Mouse (Mus musculus): ENCODE measurements around the gene Ston1.

Gene Ston1

GRCm38 (mm10) chr17:88625931-88626330 is 28.4 kb downstream of the Ston1 start:
- DNase-seq (ENCODE audit: low spot score in 2 of 2), result no peak

- no peak for DNase-seq (ENCODE audit: low spot score in 2 of 2)
Measured at GRCm38 (mm10) chr17:88626347-88626811, 28.9 kb downstream of the Ston1 start.

GRCm38 (mm10) chr17:88627150-88627549 is 29.7 kb downstream of the Ston1 start:
- no peak for DNase-seq (ENCODE audit: low spot score in 2 of 2)

- DNase-seq (ENCODE audit: low spot score in 2 of 2), result no peak
Measured at GRCm38 (mm10) chr17:88628676-88629380, 31.3 kb downstream of the Ston1 start.

- DNase-seq (ENCODE audit: low spot score in 2 of 2), result no peak
Measured at GRCm38 (mm10) chr17:88629381-88629759, 31.9 kb downstream of the Ston1 start.

GRCm38 (mm10) chr17:88629931-88630553 is 32.6 kb downstream of the Ston1 start:
- no peak for DNase-seq (ENCODE audit: low spot score in 2 of 2)

- no peak for DNase-seq (ENCODE audit: low spot score in 2 of 2)
Measured at GRCm38 (mm10) chr17:88630554-88630948, 33.1 kb downstream of the Ston1 start.

GRCm38 (mm10) chr17:88632631-88633030 is 35.1 kb downstream of the Ston1 start:
- no peak for DNase-seq (ENCODE audit: low spot score in 2 of 2)

GRCm38 (mm10) chr17:88636076-88636475 is 38.6 kb downstream of the Ston1 start:
- no peak for DNase-seq (ENCODE audit: low spot score in 2 of 2)

GRCm38 (mm10) chr17:88636587-88636986 is 39.1 kb downstream of the Ston1 start:
- no peak for DNase-seq (ENCODE audit: low spot score in 2 of 2)

- peak; percentile 50 to 75 for DNase-seq (ENCODE audit: low spot score in 2 of 2)
Measured at GRCm38 (mm10) chr17:88641012-88641411, 43.5 kb downstream of the Ston1 start.

GRCm38 (mm10) chr17:88641836-88642235 is 44.4 kb downstream of the Ston1 start:
- no peak for DNase-seq (ENCODE audit: low spot score in 2 of 2)

GRCm38 (mm10) chr17:88644876-88645275 is 47.4 kb downstream of the Ston1 start:
- DNase-seq (ENCODE audit: low spot score in 2 of 2), result no peak

GRCm38 (mm10) chr17:88645299-88645698 is 47.8 kb downstream of the Ston1 start:
- DNase-seq (ENCODE audit: low spot score in 2 of 2), result no peak

- DNase-seq (ENCODE audit: low spot score in 2 of 2), result no peak
Measured at GRCm38 (mm10) chr17:88647149-88647548, 49.7 kb downstream of the Ston1 start.

- peak in 1 of 2 experiments; percentile 58 for DNase-seq (ENCODE audit: low spot score in 2 of 2)
Measured at GRCm38 (mm10) chr17:88652010-88652409, 54.5 kb downstream of the Ston1 start.

- peak; percentile 46 to 80 for DNase-seq (ENCODE audit: low spot score in 2 of 2)
Measured at GRCm38 (mm10) chr17:88652702-88653374, 55.4 kb downstream of the Ston1 start.

GRCm38 (mm10) chr17:88653375-88653769 is 55.9 kb downstream of the Ston1 start:
- DNase-seq (ENCODE audit: low spot score in 2 of 2), result no peak

GRCm38 (mm10) chr17:88658510-88658909 is 61.0 kb downstream of the Ston1 start:
- DNase-seq (ENCODE audit: low spot score in 2 of 2), result no peak

- no peak for DNase-seq (ENCODE audit: low spot score in 2 of 2)
Measured at GRCm38 (mm10) chr17:88666076-88666475, 68.6 kb downstream of the Ston1 start.

GRCm38 (mm10) chr17:88668452-88668851 is 71.0 kb downstream of the Ston1 start, which contains the start of gene Gtf2a1l:
Gene Gtf2a1l (plus strand): TSS chr17:88668660.
- DNase-seq (ENCODE audit: low spot score in 2 of 2), result peak; percentile 11 to 26

GRCm38 (mm10) chr17:88669921-88670320 is 72.4 kb downstream of the Ston1 start:
- DNase-seq (ENCODE audit: low spot score in 2 of 2), result no peak

- DNase-seq (ENCODE audit: low spot score in 2 of 2), result no peak
Measured at GRCm38 (mm10) chr17:88670800-88671199, 73.3 kb downstream of the Ston1 start.
